Mouse (Mus musculus) NIH3T3 (cell line): ENCODE measurements around the gene Mrtfb.

Experiments
- DNase-seq: peaks from one replicate; pipeline ENCODE4 v3.0.0-alpha.2; 2012; ENCODE audit warnings: low read depth

Gene Mrtfb

DNA sequence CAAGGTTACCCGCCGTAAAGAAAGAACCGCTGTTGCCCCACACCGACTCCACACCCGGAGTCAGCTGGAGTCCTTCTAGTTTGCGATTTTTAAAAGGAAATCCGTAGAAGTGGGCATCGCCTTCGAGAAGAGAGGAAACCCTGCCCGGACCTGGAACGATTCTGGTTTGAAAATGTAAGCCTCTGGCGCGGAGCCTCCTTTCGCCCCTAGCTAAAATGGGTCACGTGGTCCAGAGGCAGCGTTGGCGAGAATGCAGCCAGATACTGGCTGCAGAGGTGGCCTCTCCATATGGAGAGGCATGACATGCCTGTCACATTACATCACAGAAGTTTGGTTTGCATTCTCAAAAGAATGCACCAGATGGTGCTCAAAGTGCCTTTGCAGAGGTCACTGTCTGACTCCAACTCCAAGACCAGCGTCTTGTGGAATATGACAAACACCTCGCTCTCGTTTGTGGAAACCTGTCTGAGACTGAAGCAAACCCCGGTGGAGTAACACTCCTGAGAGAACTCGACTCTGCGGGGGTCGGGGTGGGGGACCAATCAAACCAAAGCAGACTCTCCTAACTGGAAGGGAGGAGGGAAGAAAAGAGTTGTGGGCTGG lies 181.6 kb downstream of the Mrtfb start:
- DNase-seq = peak; percentile 88

DNA sequence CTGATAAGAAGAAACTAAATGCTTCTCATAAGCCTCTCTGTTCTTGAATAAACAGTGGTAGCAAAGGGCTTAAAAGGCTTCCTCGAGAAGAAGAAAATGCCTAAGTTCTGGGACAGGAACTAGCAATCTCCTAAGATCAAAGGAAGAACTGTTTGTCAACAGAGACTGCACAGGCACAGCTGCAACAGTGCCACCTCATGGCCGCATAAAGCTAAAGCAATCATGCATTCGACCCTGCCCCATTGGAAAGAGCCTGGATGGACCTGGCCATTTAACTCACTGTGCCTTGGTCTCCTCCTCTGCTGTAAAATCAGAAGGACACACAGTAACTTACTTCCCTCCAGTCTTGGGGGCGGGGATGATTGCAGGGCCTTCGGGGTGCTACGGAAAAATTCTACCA lies 184.2 kb downstream of the Mrtfb start:
- peak; percentile 78 for DNase-seq

DNA sequence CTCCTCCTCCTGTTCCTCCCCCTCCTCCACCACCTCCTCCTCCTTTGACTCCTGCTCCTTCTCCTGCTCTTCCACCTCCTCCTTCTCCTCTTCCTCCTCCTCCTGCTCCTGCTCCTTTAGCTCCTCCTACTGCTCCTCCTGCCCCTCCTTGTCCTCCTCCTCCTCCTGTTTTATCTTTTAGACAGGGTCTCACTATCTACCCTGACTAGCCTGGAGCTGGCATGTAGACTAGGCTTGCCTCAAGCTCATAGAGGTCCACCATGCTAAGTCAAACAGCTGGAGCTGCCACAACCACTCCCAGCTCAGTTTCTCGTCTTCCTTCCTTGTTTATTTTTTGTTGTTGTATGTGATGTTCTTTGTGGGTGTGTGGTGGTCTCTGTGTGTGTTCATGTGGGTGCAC lies 187.5 kb downstream of the Mrtfb start:
- no peak for DNase-seq

DNA sequence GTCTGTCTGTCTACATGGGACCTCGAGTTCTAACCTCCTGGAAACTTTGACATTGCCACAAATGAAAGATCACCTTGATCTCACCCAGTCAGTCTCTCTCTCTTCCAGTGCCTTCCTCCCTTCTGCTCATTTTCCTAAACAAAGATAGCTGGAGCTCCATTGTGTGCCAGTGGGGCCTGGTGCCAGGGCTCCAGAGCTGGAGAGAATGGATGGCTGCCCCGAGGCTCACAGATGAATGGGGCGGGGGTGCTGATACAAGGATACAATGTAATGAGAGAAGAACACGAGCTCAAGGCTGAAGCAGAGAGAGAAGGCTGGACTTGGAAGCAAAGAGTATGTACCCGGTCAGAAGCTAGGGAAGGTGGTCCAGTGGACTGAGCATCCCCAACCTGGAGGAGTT lies 189.2 kb downstream of the Mrtfb start:
- DNase-seq = no peak

DNA sequence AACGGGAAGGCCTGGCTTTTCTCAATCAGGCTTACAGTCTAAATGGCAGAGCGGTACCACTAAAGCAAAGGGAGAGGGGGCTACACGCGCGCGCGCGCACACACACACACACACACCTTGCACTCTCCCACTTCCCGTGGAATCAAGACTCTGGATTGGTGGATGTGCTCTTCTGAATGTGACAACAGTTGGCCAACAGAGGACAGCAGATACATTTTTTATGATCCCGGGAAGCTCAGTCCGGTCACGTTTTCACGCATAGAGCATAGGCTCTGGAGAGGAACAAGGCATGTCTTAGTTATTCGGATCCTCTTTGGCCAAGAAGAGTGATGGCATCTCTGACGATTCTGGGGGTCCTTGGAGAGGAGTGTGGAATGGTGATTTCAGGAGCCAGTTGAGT lies 190.2 kb downstream of the Mrtfb start:
- DNase-seq = peak; percentile 73

DNA sequence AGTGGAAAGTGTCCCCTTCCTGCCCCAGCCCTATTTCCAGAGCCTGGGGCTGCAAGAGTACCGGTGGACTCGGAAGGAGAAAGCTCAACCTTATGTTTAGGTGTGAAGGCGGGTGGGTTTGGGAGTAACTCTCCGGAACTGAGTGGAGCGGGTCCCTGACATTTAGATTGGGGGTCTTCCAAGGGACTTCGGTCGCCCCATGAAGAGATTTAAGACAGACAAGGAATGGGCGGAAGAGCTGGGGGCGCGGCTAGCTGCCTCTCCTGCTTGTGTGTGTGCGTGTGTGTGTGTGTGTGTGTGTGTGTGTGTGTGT lies 190.6 kb downstream of the Mrtfb start:
- no peak for DNase-seq

DNA sequence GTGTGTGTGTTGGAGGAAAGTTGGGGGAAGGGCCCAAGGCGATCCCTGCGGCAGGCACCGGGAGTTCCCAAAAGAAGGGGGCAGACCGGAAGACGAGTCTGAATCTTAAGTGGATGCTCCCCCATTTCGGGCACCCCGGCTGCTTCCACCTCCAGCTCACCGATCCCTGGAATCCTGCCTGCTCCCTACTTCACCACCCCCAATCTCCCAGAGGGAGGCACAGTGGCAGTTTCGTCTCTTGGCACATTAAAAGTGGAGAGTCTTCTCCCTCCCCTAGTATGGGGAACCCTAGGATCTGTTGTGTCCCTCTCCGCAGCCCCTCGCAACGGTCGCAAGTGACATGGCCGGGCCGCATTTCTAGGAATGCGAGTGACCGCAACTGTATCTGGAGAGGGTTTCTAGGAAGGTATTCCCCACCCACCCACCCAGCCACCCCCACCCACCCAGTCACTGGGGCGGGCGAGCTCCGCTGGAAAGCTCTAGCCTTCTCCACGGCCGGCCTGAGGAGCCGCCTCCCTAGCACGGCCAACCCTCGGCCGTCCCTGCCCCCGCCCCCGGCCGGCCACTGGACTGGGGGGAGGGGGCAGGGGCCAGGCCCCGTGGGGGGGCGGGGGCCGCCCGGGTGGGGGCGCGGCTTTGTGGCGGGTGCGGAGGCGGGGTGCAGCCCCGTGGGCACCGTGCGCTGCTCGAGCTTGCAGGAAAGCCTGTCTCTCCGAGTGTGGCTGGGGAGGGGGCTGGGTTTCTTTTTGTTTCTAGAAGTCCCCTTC lies 191.2 kb downstream of the Mrtfb start:
- DNase-seq = peak; percentile 82

DNA sequence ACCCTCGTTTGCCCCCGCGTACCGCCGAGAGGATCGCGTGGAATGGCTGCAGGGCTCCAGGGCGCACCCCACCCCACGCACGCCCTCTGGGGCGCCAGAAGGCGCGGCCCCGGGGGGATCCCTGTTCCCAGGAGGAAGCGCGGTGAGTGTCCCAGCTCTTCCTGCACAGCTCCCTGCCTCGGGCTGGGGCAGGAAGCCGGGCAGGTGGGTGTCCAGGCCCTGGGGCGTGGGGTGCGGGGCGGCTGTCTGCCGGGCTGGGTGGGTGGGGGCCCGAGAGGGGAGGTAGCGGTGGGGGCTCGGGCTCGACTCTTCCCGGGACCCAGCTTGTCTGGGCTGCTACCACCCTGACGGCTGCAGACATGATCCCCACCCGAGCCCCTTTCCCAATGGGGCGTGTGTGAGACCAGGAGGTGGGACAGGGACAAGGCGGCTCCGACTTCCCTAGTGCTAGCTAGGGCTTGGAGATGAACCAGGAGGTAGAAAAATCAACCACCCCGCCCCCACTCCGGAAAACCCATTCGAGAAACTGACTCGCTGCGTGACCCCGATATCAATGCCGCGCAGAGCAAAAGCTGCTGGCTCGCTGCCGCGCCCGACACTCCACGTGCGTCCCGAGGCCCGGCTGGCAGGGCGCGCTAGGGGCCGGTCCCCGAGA lies 191.9 kb downstream of the Mrtfb start:
- DNase-seq = peak; percentile 54

DNA sequence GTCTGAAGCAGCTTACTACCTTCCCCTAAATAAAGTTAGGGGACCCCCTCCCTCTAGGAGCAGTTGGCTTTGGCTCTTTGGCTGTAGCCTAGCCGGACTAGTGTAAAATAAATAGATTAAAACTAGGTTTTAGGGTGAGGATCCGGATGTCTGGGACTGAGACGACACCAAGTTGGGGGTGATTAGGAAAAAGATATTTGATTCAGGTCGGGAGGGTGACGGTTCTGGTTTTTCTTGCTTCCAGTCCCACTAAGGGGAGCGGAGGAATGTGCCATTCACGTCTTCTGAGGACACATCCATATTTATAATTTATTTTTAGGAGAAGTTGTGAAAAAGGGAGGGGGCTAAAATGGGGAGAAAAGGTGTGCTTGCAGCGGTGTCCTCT lies 192.4 kb downstream of the Mrtfb start:
- no peak for DNase-seq

DNA sequence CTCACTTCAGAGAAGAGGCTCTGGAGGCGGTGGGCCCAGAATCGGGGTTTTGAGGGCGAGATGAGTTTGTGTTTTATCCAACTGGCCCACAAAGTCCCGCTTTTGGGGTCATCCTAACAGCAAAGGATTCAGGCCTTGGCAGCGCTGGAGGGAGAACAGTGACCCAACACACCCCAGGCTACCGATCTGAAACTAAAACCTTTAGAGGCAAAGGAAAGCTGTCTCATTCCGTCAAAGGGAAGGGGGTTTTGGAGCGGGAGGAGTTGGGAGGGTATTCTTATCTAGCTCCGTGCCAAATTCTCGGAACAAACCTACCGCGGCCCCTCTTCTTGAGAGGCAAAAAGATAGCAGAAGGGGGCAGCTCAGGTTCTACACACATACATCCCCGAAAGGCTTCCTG lies 193.2 kb downstream of the Mrtfb start:
- DNase-seq = no peak

DNA sequence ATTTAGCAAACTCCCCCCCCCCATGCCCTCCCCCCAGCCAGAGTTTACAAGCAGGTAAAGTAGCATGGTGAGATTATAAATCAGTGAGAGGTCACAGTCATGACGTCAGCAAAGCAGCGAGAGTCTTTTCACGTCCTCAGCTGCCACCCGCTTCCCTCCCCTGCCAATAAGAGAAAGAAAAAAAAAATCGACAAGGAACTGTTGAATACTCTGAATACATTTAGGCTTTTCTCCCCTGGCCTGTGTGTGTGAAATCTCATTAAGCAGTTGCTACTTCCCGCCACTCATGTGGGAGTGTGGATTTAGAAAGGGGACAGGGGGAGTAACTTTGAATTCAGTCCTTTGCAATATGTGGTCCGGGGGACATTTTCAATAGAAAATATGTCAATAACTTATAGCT lies 194.6 kb downstream of the Mrtfb start:
- DNase-seq = no peak

DNA sequence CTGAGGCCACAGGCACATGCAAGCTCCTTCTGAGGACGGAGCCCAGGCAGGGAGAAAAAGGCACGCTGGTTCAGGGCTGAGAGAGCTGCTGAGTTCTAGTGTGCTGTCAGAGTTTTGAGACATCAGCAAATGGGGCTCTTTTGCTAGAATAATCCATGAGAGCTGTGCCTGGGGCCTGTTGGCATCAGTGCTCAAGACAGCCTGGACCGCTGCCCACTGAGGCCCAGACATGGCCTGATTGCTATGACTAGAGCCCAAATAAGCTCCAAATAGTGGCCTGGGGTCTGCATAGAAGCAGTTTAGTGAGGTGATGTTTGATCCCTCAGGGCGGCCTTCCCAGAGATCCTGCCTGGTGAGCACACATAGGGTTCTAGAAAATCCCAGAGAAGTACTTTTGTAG lies 195.7 kb downstream of the Mrtfb start:
- peak; percentile 57 for DNase-seq

DNA sequence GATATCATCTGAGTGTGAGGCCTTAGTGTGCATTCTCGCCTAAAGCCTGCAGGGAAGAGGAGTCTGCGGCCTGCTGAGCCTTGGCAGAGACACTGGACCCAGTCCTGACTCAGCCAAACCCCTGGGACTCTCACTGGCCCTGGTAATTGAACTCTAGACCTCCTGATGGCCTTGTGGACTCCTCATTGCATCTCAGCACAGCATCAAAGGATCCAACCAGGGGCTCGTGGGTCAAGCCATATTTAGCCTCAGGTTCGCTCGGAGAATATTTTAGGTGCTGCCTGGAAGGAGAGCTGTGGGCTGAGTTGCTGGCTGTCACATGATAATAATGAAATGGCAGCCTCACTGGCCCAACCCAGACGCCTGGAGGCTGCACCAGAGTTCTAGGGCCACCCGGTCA lies 196.4 kb downstream of the Mrtfb start:
- no peak for DNase-seq

DNA sequence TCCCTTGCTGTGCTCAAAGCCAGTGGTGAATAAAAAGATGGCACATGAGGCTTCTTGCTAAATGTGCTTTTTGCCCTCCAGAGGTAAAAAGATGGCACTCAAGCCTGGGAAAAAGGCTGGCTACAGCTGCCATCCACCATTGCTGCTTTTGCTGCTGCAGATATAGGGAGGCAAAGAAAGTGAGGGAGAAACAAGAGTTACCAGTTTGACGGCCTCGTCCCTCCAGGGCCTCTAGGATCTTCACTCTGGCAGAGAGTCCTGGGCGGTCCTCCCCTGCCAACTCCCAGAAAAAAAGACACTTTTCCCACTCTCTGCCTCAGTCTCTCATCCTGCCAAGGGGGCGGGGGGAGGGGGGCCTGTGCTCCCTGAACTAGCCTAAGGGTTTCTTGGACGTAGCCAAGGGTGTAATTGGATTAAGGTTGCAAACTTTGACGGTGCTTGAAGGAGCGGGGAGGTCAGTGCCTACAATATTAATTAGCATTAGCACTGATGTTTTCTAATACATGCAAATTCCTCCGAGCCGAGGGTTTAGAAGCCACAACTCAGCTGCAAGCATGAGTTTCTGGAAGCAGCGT lies 197.8 kb downstream of the Mrtfb start:
- DNase-seq = no peak

DNA sequence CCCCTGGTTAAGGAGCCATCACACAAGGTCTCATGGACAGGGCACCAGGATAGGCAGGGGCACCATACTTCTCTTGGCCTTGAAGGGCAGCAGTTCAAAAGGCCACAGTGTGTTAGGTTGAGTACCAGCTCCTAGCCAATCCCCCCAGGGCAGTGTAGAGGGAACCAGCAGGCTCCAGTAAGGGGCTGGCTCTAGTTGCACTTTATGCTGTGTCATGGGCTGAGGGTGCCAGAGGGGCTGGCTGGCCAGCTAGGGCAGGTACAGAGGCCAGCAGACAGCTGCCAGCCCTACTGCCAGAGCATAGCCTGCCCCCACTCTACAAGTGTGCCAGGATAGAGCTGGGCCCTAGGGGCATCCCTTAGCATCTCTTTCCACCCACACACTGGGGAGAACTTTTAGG lies 199.3 kb downstream of the Mrtfb start:
- no peak for DNase-seq

DNA sequence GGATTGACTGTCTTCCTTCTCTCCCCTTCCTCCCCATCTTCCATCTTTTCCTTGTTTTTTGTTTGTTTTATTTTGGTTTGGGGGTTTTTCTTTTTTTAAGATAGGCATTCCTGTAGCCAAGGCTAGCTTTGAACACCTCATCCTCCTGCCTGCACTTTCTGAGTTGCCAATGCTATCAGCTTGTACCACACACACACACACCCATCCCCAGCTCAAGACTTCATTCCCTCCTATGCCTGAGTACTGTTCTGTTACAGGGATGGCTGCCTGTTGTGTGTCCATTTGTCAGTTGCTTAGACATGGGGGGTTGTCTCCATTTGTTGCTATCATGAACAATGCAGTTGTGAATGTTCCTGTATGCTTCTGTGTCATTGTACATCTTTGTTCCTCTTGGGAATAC lies 202.3 kb downstream of the Mrtfb start:
- DNase-seq = no peak

DNA sequence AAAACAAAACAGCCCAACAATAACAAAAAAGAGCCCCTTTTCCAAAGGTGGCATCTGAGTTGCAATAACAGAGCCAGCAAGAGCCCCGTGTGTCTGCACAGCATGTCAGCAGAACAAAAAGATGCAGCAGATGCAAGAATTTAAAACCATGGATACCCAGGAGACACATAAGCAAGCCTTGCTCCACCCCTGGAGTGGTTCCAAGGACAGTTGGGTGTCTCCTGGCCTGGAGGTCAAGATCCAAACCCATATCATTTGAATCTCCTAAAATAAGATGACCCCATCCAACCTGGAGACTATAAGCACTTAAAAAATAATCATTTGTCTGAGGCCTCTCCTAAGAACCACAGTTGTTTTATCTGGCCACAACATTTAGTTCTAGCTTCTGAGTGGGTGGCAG lies 203.8 kb downstream of the Mrtfb start:
- no peak for DNase-seq

DNA sequence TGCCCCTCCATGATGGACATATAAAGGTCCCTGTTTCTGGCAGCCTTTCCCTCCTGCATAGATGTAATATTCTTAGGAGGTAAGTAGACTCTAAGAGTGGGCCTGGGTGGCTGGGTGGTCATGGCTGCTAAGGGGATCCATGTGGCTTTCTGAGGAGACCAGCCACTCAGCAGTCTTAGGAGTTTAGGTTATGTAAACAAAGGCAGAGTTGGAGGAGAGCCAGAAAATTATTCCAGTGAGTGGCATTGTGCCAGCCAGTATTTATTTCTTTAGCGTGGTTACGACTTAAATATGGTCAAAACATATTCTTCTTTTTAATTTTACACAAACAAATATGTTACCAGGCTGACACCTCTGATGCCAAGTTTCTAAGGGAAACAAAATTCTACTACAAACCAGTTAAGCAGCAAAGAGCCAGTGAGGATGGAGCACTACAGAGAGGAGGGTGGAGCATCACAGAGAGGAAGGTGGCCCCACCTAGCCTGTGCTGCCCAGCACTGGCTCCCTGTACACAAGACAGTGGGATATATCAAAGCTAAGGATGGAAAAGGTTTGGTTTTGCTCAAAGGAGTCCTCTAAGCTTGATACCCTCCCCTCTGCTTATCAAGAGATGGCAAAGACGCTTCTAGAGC lies 204.6 kb downstream of the Mrtfb start:
- peak; percentile 41 for DNase-seq

DNA sequence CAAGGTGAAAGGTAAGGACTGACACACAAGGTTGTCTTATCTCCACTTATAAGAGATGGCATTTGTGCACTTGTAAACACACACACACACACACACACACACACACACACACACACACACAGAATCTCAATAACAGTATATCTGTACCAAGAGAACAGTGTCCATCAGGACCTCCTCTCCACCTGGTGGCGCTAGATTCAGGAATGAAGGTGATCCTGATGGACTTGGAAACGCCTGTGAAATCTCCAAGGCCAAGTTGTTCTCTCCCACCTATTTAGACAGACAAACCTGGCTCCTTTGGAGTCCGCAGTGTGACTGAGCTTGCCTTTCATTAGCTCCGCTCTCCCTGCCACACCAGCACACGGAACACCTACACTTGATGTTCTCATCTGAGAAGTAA lies 208.4 kb downstream of the Mrtfb start:
- no peak for DNase-seq
